Mouse (Mus musculus): ENCODE data around the gene Rcn2. TPM values are rescaled to one million over a fixed set of nuclear protein-coding genes. Genes with fewer than 3 reads are reported as not detected.

Gene Rcn2
- polyA plus RNA-seq, 2 experiments, result 10.5 to 27.8 TPM

GRCm38 (mm10) chr9:56090546-56091225 is 49.0 kb downstream of the Rcn2 start:
- Histone ChIP-seq H3K4me2 (ENCODE audit: low read depth) (peak overlapping the region; percentile 13; the same call in 1 of the 2 replicates), H3K27me3 (ENCODE audit: control insufficient read depth, insufficient read depth, low read length) (no peaks in the 10 kb centered on the region), H3K4me3 (ENCODE audit: insufficient read depth in 1 of 2, low read depth in 2 of 2, low read length in 2 of 2) (peak overlapping the region; percentile 19 to 22), H3K9me3 (ENCODE audit: control insufficient read depth, low read length) (no peaks in the 10 kb centered on the region), H3K36me3 (replicated peaks; ENCODE audit: control insufficient read depth, insufficient read depth, low read depth) (no peaks in the 10 kb centered on the region), H3K27ac (no peak overlapping the region), H3K9ac (replicated peaks) (no peak overlapping the region), H3K4me1 (replicated peaks; ENCODE audit: control insufficient read depth in 2 of 2, insufficient read depth in 2 of 2, low read length in 1 of 2) (no peaks in the 10 kb centered on the region)
- WGBS (ENCODE audit: insufficient replicate concordance), result 34% methylated on average over 5 of the region's 5 CpGs
- TF ChIP-seq EP300 (IDR thresholded peaks at IDR 0.05; ENCODE audit: low read depth), result no peak
- no peak for TF ChIP-seq CTCF (IDR thresholded peaks at IDR 0.05; ENCODE audit: low read depth)
- no peak for ATAC-seq (ENCODE audit: insufficient read depth)
- no peak for DNase-seq (ENCODE audit: low read depth in 3 of 3, low spot score in 3 of 3)

- H3K4me3 ChIP-seq (ENCODE audit: insufficient read depth in 1 of 2, low read depth in 2 of 2, low read length in 2 of 2), result no peak overlapping the region
- no peak for TF ChIP-seq EP300 (IDR thresholded peaks at IDR 0.05; ENCODE audit: low read depth)
- peak; percentile 49 for TF ChIP-seq CTCF (IDR thresholded peaks at IDR 0.05; ENCODE audit: low read depth)
- no peak overlapping the region for H3K4me2 ChIP-seq (ENCODE audit: low read depth)
- ATAC-seq (ENCODE audit: insufficient read depth), result no peak
- DNase-seq (ENCODE audit: low read depth in 3 of 3, low spot score in 3 of 3), result no peak
- no peaks in the 10 kb centered on the region for H3K4me1 ChIP-seq (replicated peaks; ENCODE audit: control insufficient read depth in 2 of 2, insufficient read depth in 2 of 2, low read length in 1 of 2)
- no peak overlapping the region for H3K9ac ChIP-seq (replicated peaks)
- no peaks in the 10 kb centered on the region for H3K36me3 ChIP-seq (replicated peaks; ENCODE audit: control insufficient read depth, insufficient read depth, low read depth)
- WGBS (ENCODE audit: insufficient replicate concordance), result 11% methylated on average over 2 of the region's 2 CpGs
- H3K27me3 ChIP-seq (ENCODE audit: control insufficient read depth, insufficient read depth, low read length), result no peaks in the 10 kb centered on the region
- H3K27ac ChIP-seq, result no peak overlapping the region
- H3K9me3 ChIP-seq (ENCODE audit: control insufficient read depth, low read length), result no peaks in the 10 kb centered on the region
Measured at GRCm38 (mm10) chr9:56092102-56092501, 50.5 kb downstream of the Rcn2 start.

- WGBS (ENCODE audit: insufficient replicate concordance), result 30% methylated on average over 4 of the region's 4 CpGs
- ATAC-seq (ENCODE audit: insufficient read depth), result no peak
- no peaks in the 10 kb centered on the region for H3K27me3 ChIP-seq (ENCODE audit: control insufficient read depth, insufficient read depth, low read length)
- no peak overlapping the region for H3K4me3 ChIP-seq (ENCODE audit: insufficient read depth in 1 of 2, low read depth in 2 of 2, low read length in 2 of 2)
- no peak for DNase-seq (ENCODE audit: low read depth in 3 of 3, low spot score in 3 of 3)
- no peaks in the 10 kb centered on the region for H3K9me3 ChIP-seq (ENCODE audit: control insufficient read depth, low read length)
- peaks cover 0 to 6% of the 10 kb centered on the region in 2 experiments; a peak in 1 of 4 replicates for H3K4me1 ChIP-seq (replicated peaks; ENCODE audit: control insufficient read depth in 2 of 2, insufficient read depth in 2 of 2, low read length in 1 of 2)
- TF ChIP-seq EP300 (IDR thresholded peaks at IDR 0.05; ENCODE audit: low read depth) (no peak), CTCF (IDR thresholded peaks at IDR 0.05; ENCODE audit: low read depth) (no peak)
- H3K27ac ChIP-seq, result no peak overlapping the region
- no peak overlapping the region for H3K9ac ChIP-seq (replicated peaks)
- no peaks in the 10 kb centered on the region for H3K36me3 ChIP-seq (replicated peaks; ENCODE audit: control insufficient read depth, insufficient read depth, low read depth)
- no peak overlapping the region for H3K4me2 ChIP-seq (ENCODE audit: low read depth)
Measured at GRCm38 (mm10) chr9:56097584-56098298, 56.1 kb downstream of the Rcn2 start.

GRCm38 (mm10) chr9:56100041-56100522 is 58.4 kb downstream of the Rcn2 start:
- Histone ChIP-seq H3K27me3 (ENCODE audit: control insufficient read depth, insufficient read depth, low read length) (no peaks in the 10 kb centered on the region), H3K4me2 (ENCODE audit: low read depth) (no peak overlapping the region), H3K36me3 (replicated peaks; ENCODE audit: control insufficient read depth, insufficient read depth, low read depth) (no peaks in the 10 kb centered on the region), H3K4me3 (ENCODE audit: insufficient read depth in 1 of 2, low read depth in 2 of 2, low read length in 2 of 2) (no peak overlapping the region), H3K27ac (no peak overlapping the region), H3K9me3 (ENCODE audit: control insufficient read depth, low read length) (no peaks in the 10 kb centered on the region), H3K9ac (replicated peaks) (no peak overlapping the region), H3K4me1 (replicated peaks; ENCODE audit: control insufficient read depth in 2 of 2, insufficient read depth in 2 of 2, low read length in 1 of 2) (peaks cover 0 to 6% of the 10 kb centered on the region in 2 experiments; a peak in 1 of 4 replicates)
- TF ChIP-seq EP300 (IDR thresholded peaks at IDR 0.05; ENCODE audit: low read depth), result no peak
- TF ChIP-seq CTCF (IDR thresholded peaks at IDR 0.05; ENCODE audit: low read depth), result no peak
- DNase-seq (ENCODE audit: low read depth in 3 of 3, low spot score in 3 of 3) (no peak), ATAC-seq (ENCODE audit: insufficient read depth) (no peak)
- WGBS (ENCODE audit: insufficient replicate concordance), result 43% methylated on average over 7 of the region's 7 CpGs

GRCm38 (mm10) chr9:56101022-56101421 is 59.4 kb downstream of the Rcn2 start:
- Histone ChIP-seq H3K4me2 (ENCODE audit: low read depth) (no peak overlapping the region), H3K9me3 (ENCODE audit: control insufficient read depth, low read length) (no peaks in the 10 kb centered on the region), H3K27me3 (ENCODE audit: control insufficient read depth, insufficient read depth, low read length) (no peaks in the 10 kb centered on the region), H3K36me3 (replicated peaks; ENCODE audit: control insufficient read depth, insufficient read depth, low read depth) (no peaks in the 10 kb centered on the region), H3K4me1 (replicated peaks; ENCODE audit: control insufficient read depth in 2 of 2, insufficient read depth in 2 of 2, low read length in 1 of 2) (peaks cover 0 to 6% of the 10 kb centered on the region in 2 experiments; a peak in 1 of 4 replicates), H3K9ac (replicated peaks) (no peak overlapping the region), H3K4me3 (ENCODE audit: insufficient read depth in 1 of 2, low read depth in 2 of 2, low read length in 2 of 2) (no peak overlapping the region), H3K27ac (no peak overlapping the region)
- no peak for ATAC-seq (ENCODE audit: insufficient read depth)
- WGBS (ENCODE audit: insufficient replicate concordance), result 32% methylated on average over 4 of the region's 4 CpGs
- no peak for TF ChIP-seq EP300 (IDR thresholded peaks at IDR 0.05; ENCODE audit: low read depth)
- no peak for TF ChIP-seq CTCF (IDR thresholded peaks at IDR 0.05; ENCODE audit: low read depth)
- DNase-seq (ENCODE audit: low read depth in 3 of 3, low spot score in 3 of 3), result no peak
